Mouse (Mus musculus) left cerebral cortex, postnatal 36 days (tissue): Measurements from ENCODE around the gene Tmem123. TPM values are rescaled to one million over a fixed set of nuclear protein-coding genes. Genes with fewer than 3 reads are reported as not detected.

Experiments
- microRNA-seq: library from miRNA; unstranded; fragments of <30 nt; microRNA quantifications from one replicate; pipeline ENCODE4 v1.2.0, GENCODE M21; 2022
- total RNA-seq, 2 experiments: library from RNA; stranded (reverse); gene quantifications; 2 replicates each; pipeline ENCODE4 v1.2.3; 2021

Gene Tmem123
- total RNA-seq, 2 experiments from 2014 or later = 11.1 to 11.2 TPM

Small RNA genes within 50 kb of the gene (microRNA-seq; reads per million reads assigned to microRNA genes)
- not detected for gene Mir5618

Other genes starting within 250 kb of the Tmem123 start
- not detected for gene Mmp8, start 205.6 kb upstream of the Tmem123 start, total RNA-seq
- not detected for gene Mmp27, start 192.6 kb upstream of the Tmem123 start, total RNA-seq
- gene Mmp20, start 135.8 kb upstream of the Tmem123 start, total RNA-seq = not detected
- not detected for gene Mmp7, start 72.0 kb upstream of the Tmem123 start, total RNA-seq
- 10 to 100 TPM; 32.2 to 34.9 TPM for gene Birc2, start 73.0 kb downstream of the Tmem123 start, total RNA-seq
- gene Birc3, start 109.1 kb downstream of the Tmem123 start, total RNA-seq = 1 to 10 TPM; 2.4 to 2.6 TPM
- 10 to 100 TPM; 17.2 to 19.0 TPM for gene Yap1, start 240.6 kb downstream of the Tmem123 start, total RNA-seq